Mouse (Mus musculus) adrenal gland, postnatal 25 days (tissue): ENCODE data around the gene Pla2g2f. TPM values are rescaled to one million over a fixed set of nuclear protein-coding genes. Genes with fewer than 3 reads are reported as not detected.

Experiments
- DNase-seq: peaks from one replicate; pipeline ENCODE4 v3.0.0; 2021; ENCODE audit warnings: mixed read lengths
- long read RNA-seq: library from polyadenylated mRNA; stranded (forward); transcript quantifications from one replicate; pipeline ENCODE4 v2.0.0, GENCODE M21; 2021
- total RNA-seq: library from RNA; stranded (reverse); gene quantifications from 2 replicates; pipeline ENCODE4 v1.2.3, GENCODE M21; 2021

Gene Pla2g2f
- total RNA-seq = 19.2 and 21.7 TPM in 2 replicates
- long read RNA-seq, transcript Pla2g2f-201 (5 exons, 2,465 nt) = major isoform, 9 of 20 reads
- long read RNA-seq, partial matches to known transcripts = 10 of 20 reads
- long read RNA-seq, other reads (novel, unspliced or antisense) = 1 of 20 reads

GRCm38 (mm10) chr4:138757416-138757815 lies at the start of gene Pla2g2f:
TSS of gene Pla2g2f (minus strand) at chr4:138757626.
- DNase-seq = peak; percentile 39

GRCm38 (mm10) chr4:138806920-138807541 lies 49.6 kb upstream of the Pla2g2f start:
- no peak for DNase-seq

- DNase-seq = no peak
These were observed 48.7 kb upstream of the Pla2g2f start for GRCm38 (mm10) chr4:138806160-138806559.

- DNase-seq = no peak
These were observed 47.8 kb upstream of the Pla2g2f start for GRCm38 (mm10) chr4:138805248-138805647.

GRCm38 (mm10) chr4:138802917-138803316 lies 45.5 kb upstream of the Pla2g2f start:
- DNase-seq = no peak

- DNase-seq = no peak
These were observed 44.2 kb upstream of the Pla2g2f start for GRCm38 (mm10) chr4:138801631-138802030.

- DNase-seq = no peak
These were observed 42.8 kb upstream of the Pla2g2f start for GRCm38 (mm10) chr4:138800134-138800744.

GRCm38 (mm10) chr4:138797217-138797570 lies 39.8 kb upstream of the Pla2g2f start:
- no peak for DNase-seq

- DNase-seq = no peak
These were observed 39.2 kb upstream of the Pla2g2f start for GRCm38 (mm10) chr4:138796513-138797216.

- no peak for DNase-seq
These were observed 36.9 kb upstream of the Pla2g2f start for GRCm38 (mm10) chr4:138794344-138794743.

- DNase-seq = peak; percentile 51
These were observed 35.9 kb upstream of the Pla2g2f start for GRCm38 (mm10) chr4:138793276-138793675.

- no peak for DNase-seq
These were observed 35.2 kb upstream of the Pla2g2f start for GRCm38 (mm10) chr4:138792599-138792998.

- no peak for DNase-seq
These were observed 34.0 kb upstream of the Pla2g2f start for GRCm38 (mm10) chr4:138791452-138791851.

- DNase-seq = no peak
These were observed 31.0 kb upstream of the Pla2g2f start for GRCm38 (mm10) chr4:138788381-138788780.

GRCm38 (mm10) chr4:138786141-138786540 lies 28.7 kb upstream of the Pla2g2f start:
- no peak for DNase-seq

GRCm38 (mm10) chr4:138785721-138786120 lies 28.3 kb upstream of the Pla2g2f start:
- DNase-seq = no peak

GRCm38 (mm10) chr4:138782098-138782497 lies 24.7 kb upstream of the Pla2g2f start:
- no peak for DNase-seq

- DNase-seq = peak; percentile 21
These were observed 22.9 kb upstream of the Pla2g2f start for GRCm38 (mm10) chr4:138780300-138780699.

- no peak for DNase-seq
These were observed 20.3 kb upstream of the Pla2g2f start for GRCm38 (mm10) chr4:138777417-138778407.

GRCm38 (mm10) chr4:138775435-138775834 lies 18.0 kb upstream of the Pla2g2f start, which contains the start of gene Pla2g2d:
TSS of gene Pla2g2d (plus strand) at chr4:138775735.
- DNase-seq = no peak

- no peak for DNase-seq
These were observed 15.0 kb upstream of the Pla2g2f start for GRCm38 (mm10) chr4:138772386-138772785.

GRCm38 (mm10) chr4:138771970-138772369 lies 14.5 kb upstream of the Pla2g2f start:
- no peak for DNase-seq
